Mouse (Mus musculus) T-cell, adult 2 months (primary cell): ENCODE data around the gene Mpst.

Experiments used
- DNase-seq: peaks from one replicate; pipeline ENCODE4 v3.0.0; 2022; ENCODE audit warnings: low spot score

Mpst gene

GRCm38 (mm10) chr15:78436380-78437192 is 30.4 kb downstream of the Mpst start:
- DNase-seq: peak; percentile 20

- DNase-seq: no peak
Observed at GRCm38 (mm10) chr15:78437237-78438017, 31.2 kb downstream of the Mpst start.

GRCm38 (mm10) chr15:78438018-78438394 is 31.8 kb downstream of the Mpst start:
- DNase-seq: no peak

GRCm38 (mm10) chr15:78438505-78438904 is 32.3 kb downstream of the Mpst start:
- no peak for DNase-seq

- no peak for DNase-seq
Observed at GRCm38 (mm10) chr15:78438973-78439372, 32.8 kb downstream of the Mpst start.

GRCm38 (mm10) chr15:78442231-78442630 is 36.0 kb downstream of the Mpst start:
- DNase-seq: no peak

- DNase-seq: no peak
Observed at GRCm38 (mm10) chr15:78443857-78444256, 37.6 kb downstream of the Mpst start.

GRCm38 (mm10) chr15:78447121-78447520 is 40.9 kb downstream of the Mpst start:
- DNase-seq: no peak

- DNase-seq: peak; percentile 82
Observed at GRCm38 (mm10) chr15:78447746-78448535, 41.7 kb downstream of the Mpst start.

GRCm38 (mm10) chr15:78449131-78449530 is 42.9 kb downstream of the Mpst start:
- peak; percentile 28 for DNase-seq

GRCm38 (mm10) chr15:78449694-78450418 is 43.6 kb downstream of the Mpst start:
- DNase-seq: peak; percentile 79

GRCm38 (mm10) chr15:78450419-78450768 is 44.2 kb downstream of the Mpst start:
- DNase-seq: peak; percentile 17

GRCm38 (mm10) chr15:78451201-78451600 is 45.0 kb downstream of the Mpst start:
- no peak for DNase-seq

GRCm38 (mm10) chr15:78452929-78453328 is 46.7 kb downstream of the Mpst start:
- no peak for DNase-seq

GRCm38 (mm10) chr15:78455168-78455567 is 49.0 kb downstream of the Mpst start:
- no peak for DNase-seq

GRCm38 (mm10) chr15:78456051-78456450 is 49.8 kb downstream of the Mpst start:
- no peak for DNase-seq

- DNase-seq: no peak
Observed at GRCm38 (mm10) chr15:78457193-78457592, 51.0 kb downstream of the Mpst start.

- DNase-seq: peak; percentile 70
Observed at GRCm38 (mm10) chr15:78462981-78463380, 56.8 kb downstream of the Mpst start.
